Mouse (Mus musculus) midbrain, embryonic 13.5 days (tissue): ENCODE results near the gene Trappc4. TPM values are rescaled to one million over a fixed set of nuclear protein-coding genes. Genes with fewer than 3 reads are reported as not detected.
"Not testable (repeated sequence)": the region's sequence is repeated elsewhere in the genome, so short reads cannot be mapped to it uniquely, and the experiment has no call there.

Experiments used
- ATAC-seq: fragments of 200-750 bp; cut with Nextera tagmentation; 2 replicates; pipeline ENCODE4 v1.8.0; 2017; ENCODE audit warnings: mild to moderate bottlenecking, moderate TSS enrichment, moderate library complexity
- H3K27ac ChIP-seq: fragments of 300-500 bp; sonication (generic); 2 replicates; pipeline ENCODE4 v1.5.1; 2015; ENCODE audit warnings: inconsistent platforms, mild to moderate bottlenecking, moderate library complexity
- H3K27me3 ChIP-seq: fragments of 300-500 bp; sonication (generic); 2 replicates; pipeline ENCODE4 v1.6.1; 2015; ENCODE audit warnings: mild to moderate bottlenecking, inconsistent platforms
- H3K36me3 ChIP-seq: fragments of 300-500 bp; sonication (generic); 2 replicates; pipeline ENCODE4 v1.6.1; 2015; ENCODE audit warnings: mild to moderate bottlenecking, inconsistent platforms
- H3K4me1 ChIP-seq: fragments of 300-500 bp; sonication (generic); replicated peaks from 2 replicates; pipeline ENCODE4 v1.6.1; 2015; ENCODE audit warnings: inconsistent platforms
- H3K4me2 ChIP-seq: fragments of 300-500 bp; sonication (generic); replicated peaks from 2 replicates; pipeline ENCODE4 v1.6.1; 2015; ENCODE audit warnings: moderate library complexity, mild to moderate bottlenecking, inconsistent platforms
- H3K4me3 ChIP-seq: fragments of 300-500 bp; sonication (generic); replicated peaks from 2 replicates; pipeline ENCODE4 v1.5.1; 2015; ENCODE audit warnings: mild to moderate bottlenecking, inconsistent platforms
- H3K9ac ChIP-seq: fragments of 300-500 bp; sonication (generic); replicated peaks from 2 replicates; pipeline ENCODE4 v1.6.1; 2015; ENCODE audit warnings: mild to moderate bottlenecking, inconsistent platforms
- H3K9me3 ChIP-seq: fragments of 300-500 bp; sonication (generic); 2 replicates; pipeline ENCODE4 v1.6.1; 2016; ENCODE audit warnings: mild to moderate bottlenecking, inconsistent platforms
- WGBS: fragments of 180-500 bp; shearing (Covaris S2); methylation state at CpG from one replicate; pipeline ENCODE4 v1.1.7; 2015; 5-methylcytosine and 5-hydroxymethylcytosine counted together
- polyA plus RNA-seq: library from polyadenylated mRNA; unstranded; fragments of >200 nt; fragmentation: Nextera tagmentation; extraction: Ambion mirVana; gene quantifications from 2 replicates; pipeline ENCODE4 v1.2.1, GENCODE M21; 2015

Gene Trappc4
- 357 and 364 TPM in 2 replicates for polyA plus RNA-seq

DNA sequence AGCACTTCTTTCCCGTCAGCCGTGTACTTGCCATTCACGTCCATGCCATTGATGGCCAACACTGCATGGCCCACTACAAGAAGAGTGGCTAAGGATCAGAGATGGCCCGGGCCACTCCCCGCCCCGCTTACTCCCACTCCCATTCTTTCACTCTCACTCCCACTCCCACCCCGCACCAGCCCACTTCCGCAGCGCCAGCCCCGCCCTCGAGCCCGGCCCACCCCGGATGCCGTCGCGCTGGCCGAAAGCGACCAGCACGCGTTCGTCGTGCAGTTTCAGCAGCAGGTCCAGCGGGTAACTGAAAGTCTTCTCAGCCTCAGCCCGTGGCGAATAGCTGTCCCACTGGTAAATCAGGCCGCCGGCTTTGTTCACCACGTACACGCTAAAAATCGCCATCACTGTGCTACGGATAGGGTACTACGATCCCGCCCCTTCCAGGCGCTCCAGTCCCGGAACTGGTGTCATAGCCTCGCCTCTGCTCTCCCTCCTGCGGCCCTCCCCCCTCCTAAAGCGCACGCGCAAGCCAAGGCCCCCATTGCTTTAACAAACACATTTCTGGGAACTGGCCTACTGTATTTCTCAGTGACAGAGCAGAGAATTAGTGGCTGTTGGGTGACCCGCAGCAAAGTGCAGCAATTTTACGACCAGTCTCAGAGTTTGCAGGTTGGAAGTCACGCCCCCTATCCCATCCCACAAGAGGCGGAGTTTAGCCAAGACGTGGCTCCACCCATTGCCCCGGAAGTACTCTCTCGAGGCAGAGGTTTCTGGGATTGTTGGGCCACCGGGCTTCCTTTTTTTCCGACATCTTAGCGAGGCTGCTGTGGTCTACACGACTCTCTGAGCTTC lies at the start of gene Trappc4, which contains the start of gene Rps25:
Trappc4 (minus strand) TSS at position 695 of the 846 bp plus-strand sequence.
Rps25 (plus strand) TSS at position 234 of the 846 bp plus-strand sequence.
- Histone ChIP-seq H3K4me3 (peak within 1 kb of the TSS; percentile 75), H3K27me3 (no peaks in the 10 kb centered on the region), H3K27ac (peak within 1 kb of the TSS; percentile 94), H3K36me3 (peaks cover 67% of the 10 kb centered on the region), H3K9me3 (no peaks in the 10 kb centered on the region), H3K9ac (peak within 1 kb of the TSS; percentile 84), H3K4me2 (peak within 1 kb of the TSS; percentile 81), H3K4me1 (peaks cover 41% of the 10 kb centered on the region)
- ATAC-seq: peak; percentile 98
- under 1% methylated on average over 51 of the region's 51 CpGs for WGBS

DNA sequence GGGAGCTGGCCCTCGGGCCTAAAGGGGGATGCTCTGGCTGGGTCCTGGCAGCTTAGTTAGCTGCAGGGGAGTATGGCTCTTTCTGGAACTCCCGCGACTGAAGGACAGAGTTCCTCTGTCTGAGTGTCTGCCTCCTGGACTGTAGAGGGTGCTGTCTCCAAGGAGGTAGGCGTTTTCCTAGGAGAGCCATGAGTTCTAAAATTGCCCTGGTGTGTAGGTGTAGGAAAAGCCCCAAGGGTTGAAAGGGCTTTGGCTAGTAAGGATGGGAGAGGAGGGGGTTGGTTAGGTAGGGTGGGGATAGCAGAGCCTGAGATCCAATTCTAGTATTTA lies 47.5 kb upstream of the Trappc4 start, which contains the start of gene Upk2:
Upk2 (minus strand) TSS at position 86 of the 330 bp plus-strand sequence.
- Histone ChIP-seq H3K4me3 (no peak within 1 kb of the TSS), H3K36me3 (no peaks in the 10 kb centered on the region), H3K9ac (0 out of 2 replicates have a peak within 1 kb of the TSS, but pooled peaks have one; percentile 1), H3K27ac (peak within 1 kb of the TSS; percentile 96), H3K9me3 (no peaks in the 10 kb centered on the region), H3K4me2 (no peak within 1 kb of the TSS), H3K27me3 (peaks cover 16% of the 10 kb centered on the region), H3K4me1 (peaks cover 42% of the 10 kb centered on the region)
- ATAC-seq: no peak
- 23% methylated on average over 4 of the region's 4 CpGs for WGBS

DNA sequence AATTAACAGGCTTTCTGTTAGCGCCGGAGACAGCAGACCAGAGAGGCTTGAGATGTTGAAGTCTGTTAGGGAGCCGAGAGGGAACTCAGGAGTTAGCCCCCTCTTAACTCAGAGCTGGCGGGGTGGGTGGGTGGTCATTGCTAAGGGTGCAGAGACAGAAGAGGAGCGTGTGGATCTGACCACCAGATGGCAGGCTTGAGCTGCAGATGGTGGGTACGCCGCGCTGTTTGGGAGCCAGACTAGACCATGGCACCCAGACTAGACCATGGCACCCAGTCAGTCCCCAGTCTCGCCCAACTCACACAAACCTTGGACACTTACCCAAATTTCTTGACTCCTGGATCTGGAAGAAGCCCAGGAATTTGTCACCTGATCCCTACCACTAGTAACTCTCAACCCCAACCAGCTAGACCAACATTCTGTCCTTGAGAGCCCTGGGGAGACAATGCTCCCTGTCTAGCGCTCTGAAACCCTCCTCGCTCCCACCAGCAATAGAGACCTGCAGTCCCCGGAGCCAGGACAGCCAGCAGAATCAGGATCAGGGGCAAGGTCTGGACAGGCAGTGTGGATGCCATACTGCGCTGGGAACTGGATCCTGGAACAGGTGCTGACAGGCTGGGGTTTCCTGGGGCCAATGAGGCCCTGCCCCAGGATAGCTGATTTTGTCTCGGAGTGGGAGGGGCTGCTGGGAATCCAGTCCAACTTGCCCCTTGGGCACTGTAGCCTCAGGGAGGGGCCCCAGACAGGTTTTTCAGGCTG lies 46.9 kb upstream of the Trappc4 start:
- H3K4me2 ChIP-seq: no peak overlapping the region
- 10% methylated on average over 14 of the region's 14 CpGs for WGBS
- peaks cover 16% of the 10 kb centered on the region for H3K27me3 ChIP-seq
- no peaks in the 10 kb centered on the region for H3K36me3 ChIP-seq
- H3K4me1 ChIP-seq: peaks cover 42% of the 10 kb centered on the region
- H3K9ac ChIP-seq: no peak overlapping the region
- ATAC-seq: peak; percentile 68
- H3K4me3 ChIP-seq: no peak overlapping the region
- H3K9me3 ChIP-seq: no peaks in the 10 kb centered on the region
- peak overlapping the region; percentile 45; the same call in 1 of the 2 replicates for H3K27ac ChIP-seq

DNA sequence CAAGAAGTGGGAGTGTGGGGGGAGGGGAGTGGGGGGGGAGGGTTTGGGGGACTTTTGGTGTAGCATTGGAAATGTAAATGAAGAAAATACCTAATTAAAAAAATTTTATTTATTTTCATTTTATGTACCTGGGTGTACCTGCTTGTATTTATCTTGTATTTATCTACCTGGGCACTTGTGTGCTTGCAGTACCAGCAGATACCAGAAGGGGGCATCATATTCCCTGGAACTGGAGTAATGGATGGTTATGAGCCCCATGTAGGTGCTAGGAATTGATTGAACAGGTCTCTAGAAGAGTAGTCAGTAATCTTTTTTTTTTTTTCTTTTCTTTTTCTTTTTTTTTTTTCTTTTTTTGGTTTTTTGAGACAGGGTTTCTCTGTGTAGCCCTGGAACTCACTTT lies 43.0 kb upstream of the Trappc4 start:
- Histone ChIP-seq H3K9ac (no peak overlapping the region), H3K27ac (no peak overlapping the region), H3K4me2 (no peak overlapping the region), H3K36me3 (no peaks in the 10 kb centered on the region), H3K4me3 (no peak overlapping the region), H3K9me3 (no peaks in the 10 kb centered on the region), H3K27me3 (peaks cover 16% of the 10 kb centered on the region), H3K4me1 (peaks cover 12% of the 10 kb centered on the region)
- no peak for ATAC-seq

DNA sequence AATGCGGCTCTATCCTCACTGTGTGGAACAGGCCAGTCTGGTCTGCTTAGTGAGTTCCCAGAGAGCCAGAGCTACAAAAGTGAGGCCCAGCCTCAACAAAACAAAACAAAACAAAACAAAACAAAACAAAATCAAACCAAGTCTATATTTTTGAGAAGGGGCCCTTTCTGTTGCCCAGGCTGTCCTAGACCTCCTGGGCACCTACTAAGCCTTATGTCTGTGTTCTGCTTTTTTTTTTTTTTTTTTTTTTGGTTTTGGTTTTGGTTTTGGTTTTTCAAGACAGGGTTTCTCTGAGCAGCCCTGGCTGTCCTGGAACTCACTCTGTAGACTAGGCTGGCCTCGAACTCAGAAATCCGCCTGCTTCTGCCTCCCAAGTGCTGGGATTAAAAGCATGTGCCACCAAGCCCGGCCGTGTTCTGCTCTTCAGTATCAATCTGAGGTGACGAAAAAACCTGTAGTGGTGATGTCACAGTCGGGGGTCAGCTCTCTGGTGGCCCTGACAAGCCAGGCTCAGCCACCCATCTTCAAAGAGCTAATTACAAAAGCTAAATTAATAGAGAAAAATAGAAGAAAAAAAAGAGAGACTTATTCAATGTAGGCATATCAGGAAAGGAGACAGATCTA lies 37.1 kb upstream of the Trappc4 start:
- WGBS: 87% methylated on average over 7 of the region's 7 CpGs
- not testable (repeated sequence) for H3K27me3 ChIP-seq, H3K36me3 ChIP-seq, H3K4me1 ChIP-seq, H3K4me2 ChIP-seq, H3K27ac ChIP-seq, H3K4me3 ChIP-seq, ATAC-seq, H3K9ac ChIP-seq, H3K9me3 ChIP-seq

DNA sequence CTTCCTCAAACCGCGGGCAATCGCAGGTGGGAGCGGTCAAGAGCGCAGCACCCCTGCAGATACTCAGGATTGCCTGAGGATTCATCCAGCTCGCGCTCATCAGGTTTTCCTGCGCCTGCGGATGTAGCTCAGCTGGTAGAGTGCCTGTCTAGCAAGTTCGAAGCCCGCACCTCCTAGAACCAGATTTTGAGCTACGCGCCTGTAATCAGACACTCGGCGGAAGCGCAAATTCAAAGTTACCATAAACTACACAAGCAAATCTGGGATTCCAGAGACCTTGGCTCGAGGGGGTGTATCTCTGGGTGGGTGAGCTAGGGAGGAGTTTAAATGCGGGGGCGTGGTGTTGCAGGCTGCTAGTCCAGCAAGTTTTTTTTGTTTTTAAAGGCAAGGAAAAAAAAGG lies 33.6 kb upstream of the Trappc4 start, which contains the start of gene Foxr1:
Foxr1 (minus strand) TSS at position 176 of the 400 bp plus-strand sequence.
- WGBS: 75% methylated on average over 19 of the region's 19 CpGs
- H3K4me2 ChIP-seq: no peak within 1 kb of the TSS
- no peaks in the 10 kb centered on the region for H3K27me3 ChIP-seq
- H3K4me3 ChIP-seq: no peak within 1 kb of the TSS
- no peak for ATAC-seq
- H3K9ac ChIP-seq: no peak within 1 kb of the TSS
- no peaks in the 10 kb centered on the region for H3K4me1 ChIP-seq
- no peaks in the 10 kb centered on the region for H3K36me3 ChIP-seq
- no peak within 1 kb of the TSS for H3K27ac ChIP-seq
- no peaks in the 10 kb centered on the region for H3K9me3 ChIP-seq

DNA sequence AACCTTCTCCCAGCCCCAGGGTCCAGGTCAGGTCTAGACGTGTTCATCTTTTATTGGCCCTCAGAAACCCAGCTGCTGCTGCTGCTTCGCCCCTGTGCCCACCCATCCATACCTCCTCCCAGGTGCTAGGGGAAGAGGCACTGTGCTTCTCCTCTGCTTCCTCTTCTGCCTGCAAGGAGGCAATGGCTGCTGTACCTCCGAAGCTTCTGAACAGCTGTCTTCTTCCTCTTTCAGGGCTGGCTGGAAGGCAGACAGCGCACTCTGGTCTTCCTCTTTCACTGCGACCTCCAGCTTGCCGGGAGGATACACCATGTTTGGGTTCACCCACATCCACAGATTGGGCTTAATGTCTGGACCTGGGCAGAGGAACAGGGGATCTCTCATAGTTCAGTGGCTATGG lies 28.3 kb upstream of the Trappc4 start:
- H3K4me3 ChIP-seq: no peak overlapping the region
- H3K9me3 ChIP-seq: no peaks in the 10 kb centered on the region
- no peaks in the 10 kb centered on the region for H3K36me3 ChIP-seq
- no peak for ATAC-seq
- 84% methylated on average over 6 of the region's 6 CpGs for WGBS
- H3K27me3 ChIP-seq: no peaks in the 10 kb centered on the region
- H3K4me1 ChIP-seq: 0 out of 2 replicates have a peak, but pooled peaks cover 5% of the 10 kb centered on the region
- H3K4me2 ChIP-seq: no peak overlapping the region
- H3K9ac ChIP-seq: no peak overlapping the region
- H3K27ac ChIP-seq: no peak overlapping the region

DNA sequence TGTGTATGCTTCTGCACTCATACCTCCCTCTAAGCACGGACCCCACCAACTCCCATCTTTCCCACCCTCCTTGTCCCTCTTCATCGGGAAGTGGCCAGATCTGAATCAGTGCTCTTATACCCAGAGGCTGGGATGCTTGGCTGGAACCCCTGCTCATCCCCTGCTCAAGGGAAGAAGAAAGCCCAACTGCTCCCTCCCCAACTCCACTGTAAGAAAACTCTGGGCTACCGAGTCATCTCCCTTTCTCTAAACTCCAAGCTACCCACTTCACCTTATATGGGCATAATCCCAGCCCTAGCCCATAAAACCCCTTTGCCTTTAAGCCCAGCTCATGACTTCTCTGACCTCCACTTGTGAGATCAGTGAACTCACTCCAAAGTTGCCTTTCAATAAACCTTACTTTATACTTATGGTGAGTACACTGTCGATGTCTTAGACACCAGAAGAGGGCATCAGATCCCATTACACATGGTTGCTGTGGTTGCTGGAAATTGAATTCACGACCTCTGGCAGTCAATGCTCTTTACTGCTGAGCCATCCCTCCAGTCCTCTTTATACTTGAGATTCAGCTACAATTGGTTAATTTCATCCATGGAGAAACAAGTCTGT lies 25.3 kb upstream of the Trappc4 start:
- Histone ChIP-seq H3K4me2 (no peak overlapping the region), H3K36me3 (no peaks in the 10 kb centered on the region), H3K27ac (no peak overlapping the region), H3K4me3 (no peak overlapping the region), H3K4me1 (0 out of 2 replicates have a peak, but pooled peaks cover 5% of the 10 kb centered on the region), H3K9me3 (no peaks in the 10 kb centered on the region), H3K27me3 (no peaks in the 10 kb centered on the region), H3K9ac (no peak overlapping the region)
- no peak for ATAC-seq
- 53% methylated on average over 5 of the region's 5 CpGs for WGBS

DNA sequence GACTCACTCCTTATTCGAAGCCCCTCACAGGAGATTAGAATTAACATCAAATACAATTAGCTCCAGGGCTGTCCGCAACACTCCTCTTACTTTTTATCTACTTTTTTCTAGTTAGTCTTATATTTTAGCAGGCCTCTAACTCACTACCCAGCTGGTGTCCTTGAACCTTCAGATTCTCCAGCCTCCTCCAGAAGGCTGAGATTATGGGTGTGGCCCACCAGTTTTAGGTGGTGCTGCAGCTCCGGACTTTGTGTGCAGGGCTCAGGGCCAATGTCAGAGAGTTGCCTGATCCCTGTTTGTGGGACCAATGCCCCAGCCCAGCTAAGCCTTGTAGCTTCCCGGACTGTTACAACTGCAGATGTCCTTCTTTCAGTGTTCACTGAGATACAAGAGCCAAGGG lies 16.2 kb upstream of the Trappc4 start:
- WGBS: 90% methylated on average over 4 of the region's 4 CpGs
- no peak for ATAC-seq
- H3K4me1 ChIP-seq: peaks cover 2% of the 10 kb centered on the region; the same call in 1 of the 2 replicates
- H3K9ac ChIP-seq: no peak overlapping the region
- H3K9me3 ChIP-seq: no peaks in the 10 kb centered on the region; the same call in 1 of the 2 replicates
- H3K27me3 ChIP-seq: no peaks in the 10 kb centered on the region
- H3K4me3 ChIP-seq: no peak overlapping the region
- H3K4me2 ChIP-seq: no peak overlapping the region
- no peaks in the 10 kb centered on the region for H3K36me3 ChIP-seq
- no peak overlapping the region for H3K27ac ChIP-seq

DNA sequence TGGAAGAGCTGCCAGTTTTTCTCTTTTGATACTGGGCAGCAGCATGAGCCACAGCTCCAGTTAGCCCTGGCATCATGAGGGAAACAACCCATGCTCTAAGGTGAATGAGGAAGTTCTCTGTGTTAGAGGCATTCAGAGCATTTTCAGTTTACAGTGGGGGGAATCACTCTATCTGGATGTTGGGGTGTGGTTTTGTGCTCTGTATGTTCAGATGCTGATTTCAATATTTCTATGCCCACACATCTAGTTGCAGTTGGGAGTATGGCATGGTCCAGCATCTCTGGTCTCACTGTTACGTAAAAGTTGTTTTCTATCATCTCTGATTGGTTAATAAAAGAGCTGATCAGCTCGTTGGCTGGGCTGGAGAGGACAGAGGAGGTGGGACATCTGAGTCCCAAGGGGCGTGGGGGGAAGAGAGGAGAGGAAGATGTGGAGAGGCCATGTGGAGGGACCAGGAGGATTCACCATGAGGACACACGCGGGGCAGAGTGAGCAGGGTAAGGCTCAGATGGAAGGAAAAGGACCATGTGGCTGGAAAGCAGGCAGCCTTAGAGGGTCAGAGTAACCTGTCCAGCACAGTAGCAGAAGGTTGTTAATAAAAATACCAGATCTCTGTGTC lies 13.0 kb upstream of the Trappc4 start:
- Histone ChIP-seq H3K4me1 (peaks cover 16% of the 10 kb centered on the region), H3K4me2 (no peak overlapping the region), H3K9ac (no peak overlapping the region), H3K9me3 (no peaks in the 10 kb centered on the region; the same call in 1 of the 2 replicates), H3K27ac (no peak overlapping the region), H3K36me3 (no peaks in the 10 kb centered on the region), H3K27me3 (no peaks in the 10 kb centered on the region), H3K4me3 (no peak overlapping the region)
- 83% methylated on average over 5 of the region's 5 CpGs for WGBS
- no peak for ATAC-seq

DNA sequence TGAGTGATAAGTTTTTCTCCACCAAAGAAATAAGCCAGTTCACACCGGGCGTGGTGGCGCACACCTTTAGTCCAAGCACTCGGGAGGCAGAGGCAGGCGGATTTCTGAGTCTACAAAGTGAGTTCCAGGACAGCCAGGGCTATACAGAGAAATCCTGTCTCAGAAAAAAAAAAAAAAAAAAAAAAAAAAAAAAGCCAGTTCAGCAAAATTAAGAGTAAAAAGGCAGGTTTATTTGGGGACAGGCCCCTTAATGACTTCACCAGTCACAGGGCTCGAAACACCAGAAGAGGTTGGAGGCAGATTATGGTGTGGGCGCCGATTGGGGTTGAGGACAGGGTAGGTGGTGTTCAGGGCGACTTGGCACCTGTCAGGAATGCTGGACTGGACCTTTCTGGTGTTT lies 12.3 kb upstream of the Trappc4 start:
- not testable (repeated sequence) for H3K9ac ChIP-seq, H3K27ac ChIP-seq, H3K9me3 ChIP-seq, H3K27me3 ChIP-seq, H3K36me3 ChIP-seq, H3K4me2 ChIP-seq, H3K4me3 ChIP-seq, ATAC-seq
- H3K4me1 ChIP-seq: peaks cover 16% of the 10 kb centered on the region
- 96% methylated on average over 9 of the region's 9 CpGs for WGBS
